Mouse (Mus musculus): ENCODE measurements at regions not wholly inside any gene's neighbourhood (a gene's known extent, or its start where the extent isn't known, plus 50 kb on each side); places are given as distances from the start of the nearest gene placed in this dataset.

GRCm38 (mm10) chr2:166227496-166227895 is 72.0 kb upstream of the Sulf2 start:
- TF ChIP-seq CTCF (IDR thresholded peaks at IDR 0.05; ENCODE audit: low read depth) (no peak), EP300 (IDR thresholded peaks at IDR 0.05; ENCODE audit: low read depth) (no peak)

All from liver, postnatal 0 days (tissue).